Mouse (Mus musculus) adipocyte (in vitro differentiated cells): ENCODE measurements around the gene Vps29.
A peak's percentile ranks its signal among the peaks of the same experiment; 100 is the strongest.

Source experiments
- DNase-seq: peaks from one replicate; pipeline ENCODE4 v3.0.0-alpha.2; 2016; ENCODE audit warnings: low spot score

The Vps29 gene

DNA sequence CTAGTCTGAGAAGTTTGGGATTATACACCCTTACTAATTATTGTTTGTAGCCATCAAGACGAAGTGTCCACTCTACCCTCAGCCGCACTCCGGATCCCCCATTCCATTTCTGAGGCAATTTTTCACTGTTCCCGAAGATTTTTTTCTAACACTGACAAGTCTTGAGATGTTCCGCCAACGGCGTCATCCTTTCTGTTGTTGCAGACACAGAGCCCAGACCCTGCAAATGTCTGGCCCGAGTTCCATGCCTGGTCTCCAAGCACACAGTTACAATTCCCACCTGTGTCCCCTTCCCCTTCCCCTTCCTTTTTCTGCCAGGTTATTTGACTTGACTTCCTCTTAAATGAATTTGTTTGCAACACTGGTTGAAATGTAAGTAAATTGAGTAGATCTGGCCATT, 45.7 kb downstream of the Vps29 start:
- no peak for DNase-seq

- DNase-seq: peak; percentile 79
Measured at GRCm38 (mm10) chr5:122400628-122401302, 46.6 kb downstream of the Vps29 start.

GRCm38 (mm10) chr5:122401303-122401640, 47.1 kb downstream of the Vps29 start:
- DNase-seq: peak; percentile 47

- no peak for DNase-seq
Measured at GRCm38 (mm10) chr5:122402160-122402559, 48.0 kb downstream of the Vps29 start.

GRCm38 (mm10) chr5:122402772-122403171, 48.6 kb downstream of the Vps29 start:
- peak; percentile 21 for DNase-seq

- DNase-seq: no peak
Measured at GRCm38 (mm10) chr5:122403362-122403761, 49.2 kb downstream of the Vps29 start.

DNA sequence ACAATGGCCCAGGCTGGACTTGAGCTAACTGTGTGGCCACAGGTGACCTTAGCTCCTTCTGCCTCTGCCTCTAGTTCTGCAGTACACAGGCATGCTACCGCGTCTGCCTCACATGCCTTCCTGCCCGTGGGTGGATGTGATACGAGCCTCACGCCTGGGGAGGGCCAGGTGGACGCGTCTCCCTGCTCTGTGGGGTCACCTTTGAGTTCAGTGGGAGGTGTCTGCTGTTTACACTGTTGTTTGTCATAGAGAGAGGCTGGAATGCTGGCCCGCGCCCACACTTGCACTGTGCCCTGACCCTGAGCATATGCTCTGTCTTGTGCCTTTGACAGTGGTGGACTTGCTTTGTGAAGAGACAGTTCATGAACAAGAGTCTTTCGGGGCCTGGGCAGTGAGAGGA, 51.4 kb downstream of the Vps29 start:
- no peak for DNase-seq

DNA sequence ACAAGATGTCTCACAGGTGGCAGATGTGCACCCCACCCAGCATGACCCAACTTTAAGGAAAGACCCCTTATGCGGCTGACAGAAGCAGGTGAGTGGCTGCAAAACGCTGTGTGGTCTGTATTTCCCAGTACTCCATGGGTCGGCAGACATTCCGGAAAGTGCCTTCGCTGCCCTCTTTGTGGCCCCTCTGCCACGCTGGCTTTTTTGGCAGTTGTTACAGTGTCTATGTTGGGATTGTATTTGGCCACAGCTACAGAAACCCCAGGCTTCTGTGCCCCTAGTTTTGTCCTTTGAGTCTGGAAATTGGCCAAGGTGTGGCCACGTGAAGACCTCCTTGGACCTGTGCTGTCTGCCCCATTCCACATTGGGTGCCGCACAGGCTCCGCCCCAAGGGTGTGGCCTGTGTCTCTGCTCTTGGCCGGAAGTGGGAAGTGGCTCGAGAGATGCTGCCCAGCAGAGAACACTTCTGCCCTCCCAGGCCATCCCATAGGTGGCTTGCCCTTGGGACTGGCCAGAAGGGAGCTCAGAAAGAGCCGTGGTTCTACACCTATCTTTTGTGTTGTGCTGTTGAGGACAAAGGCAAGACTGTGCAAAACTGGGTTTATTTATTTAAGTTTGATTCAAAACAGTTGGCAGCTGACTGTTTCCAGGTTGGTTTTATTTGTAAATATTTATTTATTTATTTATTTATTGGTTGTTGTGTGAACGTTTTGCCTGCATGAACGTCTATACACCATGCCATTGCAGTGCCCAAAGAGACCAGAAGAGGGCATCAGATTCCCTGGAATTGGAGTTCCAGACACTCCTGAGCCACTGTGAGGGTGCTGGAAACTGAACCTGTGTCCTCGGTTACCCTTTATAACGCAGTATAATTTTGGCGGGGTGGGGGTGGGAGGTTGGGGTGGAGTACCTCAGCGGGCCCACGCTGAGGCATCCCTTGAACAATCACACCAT, 55.8 kb downstream of the Vps29 start:
- DNase-seq: no peak

DNA sequence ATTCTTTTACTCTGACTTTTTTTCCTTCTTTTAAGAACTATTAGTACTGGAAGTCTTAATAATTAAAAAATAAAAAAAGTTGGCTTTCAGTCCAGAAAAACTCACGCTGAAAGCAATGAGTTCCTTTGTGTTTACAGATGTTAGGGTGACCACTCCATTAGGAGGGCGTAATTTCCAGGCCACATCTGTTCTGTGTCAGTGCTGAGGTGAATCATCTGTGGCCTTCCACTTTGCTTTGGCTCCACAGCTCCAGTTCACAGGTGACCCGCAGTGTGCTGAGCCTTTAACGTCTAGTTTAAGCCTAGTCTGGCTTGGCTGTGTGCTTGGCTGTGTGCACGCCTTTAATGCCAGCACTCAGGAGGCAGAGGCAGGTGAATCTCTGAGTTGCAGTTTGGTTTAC, 57.7 kb downstream of the Vps29 start:
- no peak for DNase-seq

DNA sequence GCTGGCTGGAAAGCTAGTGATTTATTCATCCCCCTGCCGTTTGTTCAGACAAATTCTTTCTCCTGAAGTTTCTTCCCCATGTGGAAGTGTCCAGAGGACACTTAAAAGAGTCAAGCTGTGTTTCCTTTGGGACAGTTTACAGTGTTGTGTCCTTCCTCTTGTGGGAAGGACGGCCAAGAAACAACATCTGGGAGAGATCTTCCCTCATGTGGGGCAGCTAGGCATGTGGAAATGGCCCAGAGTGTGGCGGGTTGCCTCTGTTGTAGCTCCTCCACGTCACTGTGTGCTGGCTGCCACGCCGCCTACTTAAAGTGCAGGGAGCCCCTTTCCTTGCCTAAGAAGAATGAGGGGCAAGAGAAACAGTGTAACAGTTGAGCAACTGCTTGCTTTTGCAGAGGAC, 58.7 kb downstream of the Vps29 start:
- DNase-seq: no peak

GRCm38 (mm10) chr5:122414351-122414750, 60.2 kb downstream of the Vps29 start:
- DNase-seq: no peak
